Mouse (Mus musculus): ENCODE data around the gene Rprd1b. TPM values are rescaled to one million over a fixed set of nuclear protein-coding genes. Genes with fewer than 3 reads are reported as not detected.

The Rprd1b gene
- total and polyA plus RNA-seq, 2 experiments from 2014 or later: 20.5 to 20.8 TPM

DNA sequence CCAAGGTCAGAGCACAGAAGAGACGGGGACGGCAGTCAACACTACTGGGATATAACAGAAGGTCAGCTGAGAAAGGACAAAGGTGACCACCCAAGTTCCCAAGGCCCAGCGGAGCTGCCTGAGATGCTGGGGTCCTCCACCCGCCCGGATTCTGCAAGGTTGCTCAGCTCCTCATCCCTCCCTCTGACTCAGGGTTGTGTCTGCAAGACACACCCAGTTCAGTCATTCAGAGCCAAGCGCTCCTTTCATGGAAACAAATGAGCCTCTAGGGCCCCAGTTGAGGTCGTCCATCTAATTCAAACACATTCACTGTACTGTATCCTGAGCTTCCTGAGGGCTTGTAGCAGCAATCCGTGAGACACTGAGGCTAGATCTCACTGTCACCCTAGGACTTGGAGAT, 126.3 kb downstream of the Rprd1b start:
- Histone ChIP-seq H3K9me3 (ENCODE audit: low read length) (no peaks in the 10 kb centered on the region), H3K27me3 (ENCODE audit: insufficient read depth, low read length) (no peaks in the 10 kb centered on the region), H3K4me3 (ENCODE audit: low read depth, low read length) (no peak overlapping the region), H3K4me1 (ENCODE audit: insufficient read depth, low read length) (no peaks in the 10 kb centered on the region), H3K9ac (replicated peaks; ENCODE audit: low read length, poor library complexity, severe bottlenecking) (no peak overlapping the region), H3K4me2 (ENCODE audit: low read depth, low read length, poor library complexity, severe bottlenecking) (no peak overlapping the region), H3K36me3 (ENCODE audit: insufficient read depth, low read length) (no peaks in the 10 kb centered on the region), H3K27ac (ENCODE audit: low read depth, low read length) (no peak overlapping the region)
- no peak for ATAC-seq (ENCODE audit: low FRiP score)
- 68% methylated on average over 8 of the region's 8 CpGs for WGBS
- TF ChIP-seq CTCF (IDR thresholded peaks at IDR 0.05): no peak
- no peak for DNase-seq (ENCODE audit: low spot score)

DNA sequence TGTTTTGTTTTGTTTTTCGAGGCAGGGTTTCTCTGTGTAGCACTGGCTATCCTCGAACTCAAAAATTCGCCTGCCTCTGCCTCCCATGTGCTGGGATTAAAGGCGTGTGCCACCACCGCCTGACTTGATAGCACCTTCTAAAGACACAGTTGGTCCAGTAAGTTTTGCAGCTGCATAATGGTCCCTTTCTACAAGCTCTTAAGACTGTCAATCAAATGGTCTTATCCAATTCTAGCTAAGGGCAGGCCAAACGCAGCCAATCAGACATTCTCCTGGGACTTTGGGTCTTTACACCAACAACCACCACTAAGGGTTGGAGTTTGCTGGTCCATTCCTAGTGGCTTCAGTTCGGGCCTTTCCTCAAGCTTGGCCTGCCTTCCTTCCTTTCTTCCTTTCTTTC, 126.8 kb downstream of the Rprd1b start:
- Histone ChIP-seq H3K4me1 (ENCODE audit: insufficient read depth, low read length) (no peaks in the 10 kb centered on the region), H3K9me3 (ENCODE audit: low read length) (no peaks in the 10 kb centered on the region), H3K9ac (replicated peaks; ENCODE audit: low read length, poor library complexity, severe bottlenecking) (no peak overlapping the region), H3K27ac (ENCODE audit: low read depth, low read length) (no peak overlapping the region), H3K36me3 (ENCODE audit: insufficient read depth, low read length) (no peaks in the 10 kb centered on the region), H3K4me3 (ENCODE audit: low read depth, low read length) (no peak overlapping the region), H3K27me3 (ENCODE audit: insufficient read depth, low read length) (no peaks in the 10 kb centered on the region), H3K4me2 (ENCODE audit: low read depth, low read length, poor library complexity, severe bottlenecking) (no peak overlapping the region)
- no peak for ATAC-seq (ENCODE audit: low FRiP score)
- no peak for TF ChIP-seq CTCF (IDR thresholded peaks at IDR 0.05)
- WGBS: 88% methylated on average over 7 of the region's 7 CpGs
- DNase-seq (ENCODE audit: low spot score): no peak

DNA sequence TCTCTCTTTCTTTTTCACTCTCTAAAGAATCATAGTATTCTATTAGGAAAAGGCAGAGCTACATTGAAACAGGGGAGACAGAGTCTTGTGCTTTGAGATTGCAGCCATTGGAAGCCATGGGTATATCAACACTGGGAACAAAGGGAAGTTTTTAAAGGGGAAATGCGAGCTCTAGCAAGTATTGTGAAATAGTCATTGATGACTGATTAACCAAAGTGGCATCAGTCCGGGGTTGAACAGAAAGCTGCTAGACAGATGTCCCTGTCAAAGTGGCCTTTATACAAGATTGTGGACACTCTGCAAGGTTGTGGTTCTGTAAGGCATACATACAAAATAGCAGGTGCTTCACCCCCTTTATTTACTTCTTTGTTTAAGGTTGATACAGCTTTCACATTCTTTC, 127.3 kb downstream of the Rprd1b start:
- Histone ChIP-seq H3K9me3 (ENCODE audit: low read length) (no peaks in the 10 kb centered on the region), H3K36me3 (ENCODE audit: insufficient read depth, low read length) (no peaks in the 10 kb centered on the region), H3K27ac (ENCODE audit: low read depth, low read length) (no peak overlapping the region), H3K9ac (replicated peaks; ENCODE audit: low read length, poor library complexity, severe bottlenecking) (no peak overlapping the region), H3K4me3 (ENCODE audit: low read depth, low read length) (no peak overlapping the region), H3K4me2 (ENCODE audit: low read depth, low read length, poor library complexity, severe bottlenecking) (no peak overlapping the region), H3K27me3 (ENCODE audit: insufficient read depth, low read length) (no peaks in the 10 kb centered on the region), H3K4me1 (ENCODE audit: insufficient read depth, low read length) (no peaks in the 10 kb centered on the region)
- TF ChIP-seq CTCF (IDR thresholded peaks at IDR 0.05): no peak
- DNase-seq (ENCODE audit: low spot score) (no peak), ATAC-seq (ENCODE audit: low FRiP score) (no peak)
- 77% methylated on average over 2 of the region's 2 CpGs for WGBS

DNA sequence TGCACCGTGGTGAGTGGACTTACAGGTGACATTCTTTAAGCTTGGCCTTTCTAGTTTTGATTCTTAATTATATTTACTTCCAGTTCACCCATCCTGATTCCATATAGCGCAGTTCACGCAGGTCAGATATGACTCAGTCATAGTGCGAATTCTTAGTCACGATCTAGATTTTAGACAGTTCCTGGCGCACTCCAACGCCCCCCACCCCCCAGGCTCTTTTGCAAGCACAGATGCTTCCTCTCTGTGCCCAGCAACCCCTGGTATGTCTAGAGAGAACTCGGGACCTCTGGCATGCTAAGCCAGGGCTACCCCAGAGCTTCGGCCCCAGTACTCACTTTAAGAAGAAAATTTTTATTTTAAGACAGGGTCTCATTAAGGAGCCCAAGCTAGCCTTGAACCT, 128.2 kb downstream of the Rprd1b start:
- no peaks in the 10 kb centered on the region for H3K9me3 ChIP-seq (ENCODE audit: low read length)
- no peaks in the 10 kb centered on the region for H3K27me3 ChIP-seq (ENCODE audit: insufficient read depth, low read length)
- no peak overlapping the region for H3K4me3 ChIP-seq (ENCODE audit: low read depth, low read length)
- no peak overlapping the region for H3K4me2 ChIP-seq (ENCODE audit: low read depth, low read length, poor library complexity, severe bottlenecking)
- no peaks in the 10 kb centered on the region for H3K36me3 ChIP-seq (ENCODE audit: insufficient read depth, low read length)
- no peak overlapping the region for H3K27ac ChIP-seq (ENCODE audit: low read depth, low read length)
- no peak for TF ChIP-seq CTCF (IDR thresholded peaks at IDR 0.05)
- ATAC-seq (ENCODE audit: low FRiP score) (no peak), DNase-seq (ENCODE audit: low spot score) (no peak)
- H3K9ac ChIP-seq (replicated peaks; ENCODE audit: low read length, poor library complexity, severe bottlenecking): no peak overlapping the region
- no peaks in the 10 kb centered on the region for H3K4me1 ChIP-seq (ENCODE audit: insufficient read depth, low read length)
- 88% methylated on average over 9 of the region's 9 CpGs for WGBS

DNA sequence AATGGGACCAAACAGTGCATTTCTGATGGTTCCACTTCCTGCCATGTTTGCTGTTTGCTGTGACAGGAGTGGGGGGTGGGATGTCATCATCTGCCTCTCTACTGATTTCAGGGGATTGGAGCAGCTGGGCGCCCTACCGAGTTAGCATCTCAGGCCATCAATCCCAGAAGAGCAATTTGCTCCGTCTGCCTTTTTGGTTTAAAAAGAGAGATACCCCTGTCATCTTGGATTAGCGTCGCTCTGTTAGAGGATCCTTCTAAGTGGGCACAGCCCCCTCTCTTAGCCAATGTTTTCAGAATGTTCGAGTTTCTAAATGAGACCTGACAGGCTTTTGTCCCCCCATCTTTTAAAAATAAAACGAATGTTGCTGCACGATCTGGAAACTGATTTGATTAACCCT, 129.4 kb downstream of the Rprd1b start:
- Histone ChIP-seq H3K4me1 (ENCODE audit: insufficient read depth, low read length) (no peaks in the 10 kb centered on the region), H3K4me3 (ENCODE audit: low read depth, low read length) (no peak overlapping the region), H3K4me2 (ENCODE audit: low read depth, low read length, poor library complexity, severe bottlenecking) (no peak overlapping the region), H3K9me3 (ENCODE audit: low read length) (no peaks in the 10 kb centered on the region), H3K36me3 (ENCODE audit: insufficient read depth, low read length) (no peaks in the 10 kb centered on the region), H3K9ac (replicated peaks; ENCODE audit: low read length, poor library complexity, severe bottlenecking) (no peak overlapping the region), H3K27ac (ENCODE audit: low read depth, low read length) (no peak overlapping the region), H3K27me3 (ENCODE audit: insufficient read depth, low read length) (no peaks in the 10 kb centered on the region)
- WGBS: 32% methylated on average over 8 of the region's 8 CpGs
- DNase-seq (ENCODE audit: low spot score): no peak
- TF ChIP-seq CTCF (IDR thresholded peaks at IDR 0.05): no peak
- no peak for ATAC-seq (ENCODE audit: low FRiP score)

DNA sequence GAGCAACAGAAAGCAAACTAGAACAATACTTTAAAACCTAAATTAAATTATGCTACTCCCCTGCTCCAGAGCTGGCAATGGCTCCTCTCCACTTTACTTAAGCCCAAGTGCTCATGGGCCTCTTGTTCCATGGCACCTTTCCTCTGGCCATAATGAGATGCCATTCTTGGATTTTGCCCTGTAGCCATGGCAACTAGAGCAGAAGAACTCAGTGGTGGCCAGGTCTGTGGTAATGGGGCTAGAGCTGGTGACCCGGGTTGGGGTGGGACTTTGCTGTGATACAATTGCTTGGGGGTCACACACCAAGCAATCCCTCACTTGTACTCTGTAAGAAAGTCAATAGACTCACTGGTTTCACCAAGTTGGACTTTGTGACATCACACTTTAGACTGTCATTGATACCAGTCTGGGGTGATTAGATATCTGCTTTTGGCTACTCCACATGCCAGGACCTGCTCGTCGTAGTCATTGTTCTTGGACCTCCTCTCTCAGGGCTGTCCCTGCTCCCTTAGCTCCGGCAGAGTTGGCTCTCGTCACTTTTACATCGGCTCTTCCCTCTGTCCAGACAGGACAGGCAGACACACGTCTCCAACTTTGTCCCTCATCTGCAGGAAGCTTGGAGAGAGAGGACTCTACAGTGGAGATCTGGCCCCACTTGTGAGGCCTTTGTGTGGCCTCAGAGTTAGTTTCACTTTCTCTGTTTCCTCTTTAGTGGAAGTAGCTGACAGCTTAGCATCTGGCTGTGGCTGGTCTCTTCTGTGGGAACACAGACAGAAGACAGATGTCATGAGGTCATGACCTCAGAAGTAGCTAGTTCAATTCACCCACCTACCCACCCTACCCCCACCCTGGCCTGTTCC, 131.3 kb downstream of the Rprd1b start:
- no peak for TF ChIP-seq CTCF (IDR thresholded peaks at IDR 0.05)
- Histone ChIP-seq H3K27me3 (ENCODE audit: insufficient read depth, low read length) (no peaks in the 10 kb centered on the region), H3K4me1 (ENCODE audit: insufficient read depth, low read length) (no peaks in the 10 kb centered on the region), H3K9ac (replicated peaks; ENCODE audit: low read length, poor library complexity, severe bottlenecking) (no peak overlapping the region), H3K9me3 (ENCODE audit: low read length) (no peaks in the 10 kb centered on the region), H3K27ac (ENCODE audit: low read depth, low read length) (no peak overlapping the region), H3K4me2 (ENCODE audit: low read depth, low read length, poor library complexity, severe bottlenecking) (no peak overlapping the region), H3K36me3 (ENCODE audit: insufficient read depth, low read length) (no peaks in the 10 kb centered on the region), H3K4me3 (ENCODE audit: low read depth, low read length) (no peak overlapping the region)
- WGBS: 60% methylated on average over 7 of the region's 7 CpGs
- no peak for ATAC-seq (ENCODE audit: low FRiP score)
- DNase-seq (ENCODE audit: low spot score): no peak

All from midbrain, postnatal 0 days (tissue).